Mouse (Mus musculus) MN1 (cell line): ENCODE results near the gene Gtdc1.
"Not testable (repeated sequence)": the region's sequence is repeated elsewhere in the genome, so short reads cannot be mapped to it uniquely, and the experiment has no call there.

Source experiments
- DNase-seq: peaks from one replicate; pipeline ENCODE4 v3.0.0-alpha.2; 2016; ENCODE audit warnings: low spot score

Gtdc1 gene

GRCm38 (mm10) chr2:44780961-44781360, 146.5 kb downstream of the Gtdc1 start:
- no peak for DNase-seq

GRCm38 (mm10) chr2:44763898-44764297, 163.6 kb downstream of the Gtdc1 start:
- DNase-seq, result no peak

GRCm38 (mm10) chr2:44736618-44737017, 190.8 kb downstream of the Gtdc1 start:
- DNase-seq, result no peak

GRCm38 (mm10) chr2:44721461-44721860, 206.0 kb downstream of the Gtdc1 start:
- no peak for DNase-seq

GRCm38 (mm10) chr2:44705883-44706615, 221.4 kb downstream of the Gtdc1 start:
- no peak for DNase-seq

GRCm38 (mm10) chr2:44700276-44700675, 227.2 kb downstream of the Gtdc1 start:
- DNase-seq, result no peak

- DNase-seq, result no peak
Observed at GRCm38 (mm10) chr2:44696441-44696840, 231.0 kb downstream of the Gtdc1 start.

- DNase-seq, result no peak
Observed at GRCm38 (mm10) chr2:44693898-44694297, 233.6 kb downstream of the Gtdc1 start.

GRCm38 (mm10) chr2:44664049-44664448, 263.4 kb downstream of the Gtdc1 start:
- no peak for DNase-seq

- no peak for DNase-seq
Observed at GRCm38 (mm10) chr2:44659870-44660269, 267.6 kb downstream of the Gtdc1 start.

GRCm38 (mm10) chr2:44659011-44659410, 268.4 kb downstream of the Gtdc1 start:
- DNase-seq, result no peak

- no peak for DNase-seq
Observed at GRCm38 (mm10) chr2:44648537-44648936, 278.9 kb downstream of the Gtdc1 start.

- DNase-seq, result no peak
Observed at GRCm38 (mm10) chr2:44646398-44646797, 281.1 kb downstream of the Gtdc1 start.

- no peak for DNase-seq
Observed at GRCm38 (mm10) chr2:44639370-44639769, 288.1 kb downstream of the Gtdc1 start.

- no peak for DNase-seq
Observed at GRCm38 (mm10) chr2:44638157-44638556, 289.3 kb downstream of the Gtdc1 start.

GRCm38 (mm10) chr2:44633971-44634370, 293.5 kb downstream of the Gtdc1 start:
- no peak for DNase-seq

GRCm38 (mm10) chr2:44633064-44633463, 294.4 kb downstream of the Gtdc1 start:
- DNase-seq, result no peak

GRCm38 (mm10) chr2:44632584-44632983, 294.9 kb downstream of the Gtdc1 start:
- DNase-seq, result no peak

- DNase-seq, result no peak
Observed at GRCm38 (mm10) chr2:44631064-44631463, 296.4 kb downstream of the Gtdc1 start.

- no peak for DNase-seq
Observed at GRCm38 (mm10) chr2:44628778-44629177, 298.7 kb downstream of the Gtdc1 start.

GRCm38 (mm10) chr2:44625154-44625553, 302.3 kb downstream of the Gtdc1 start:
- no peak for DNase-seq

- no peak for DNase-seq
Observed at GRCm38 (mm10) chr2:44622471-44622870, 305.0 kb downstream of the Gtdc1 start.

GRCm38 (mm10) chr2:44599653-44600052, 327.8 kb downstream of the Gtdc1 start:
- not testable (repeated sequence) for DNase-seq

- DNase-seq, result no peak
Observed at GRCm38 (mm10) chr2:44594276-44594675, 333.2 kb downstream of the Gtdc1 start.
